ENCODE assay signal across 8 mouse cellular contexts in genomic region chr15:12009712-12010601, GRCm38 (mm10). TPM values are rescaled to one million over a fixed set of nuclear protein-coding genes. Genes with fewer than 3 reads are reported as not detected.
DNase-seq lines count a peak whose midpoint lies in the region; ATAC-seq and TF ChIP-seq lines count a peak whose summit lies in the region.

No protein-coding gene starts in this region.

- WGBS in cerebellum, adult 2 months = 72% methylated on average over 23 of the region's 23 CpGs
- 76% methylated on average over 23 of the region's 23 CpGs for WGBS in hindbrain, embryonic 14.5 days

- TF ChIP-seq CTCF in cerebellum, adult 2 months (IDR thresholded peaks at IDR 0.05; ENCODE audit: borderline replicate concordance, insufficient read depth, low read depth, low read length) = no peak

- no peak for DNase-seq in cerebellum, adult 2 months
- no peak for DNase-seq in cerebellum, adult 11-12 months
- DNase-seq in brain, adult 2 months (ENCODE audit: low read depth, low spot score) = peak; percentile 50
- no peak for DNase-seq in hindbrain, embryonic 14.5 days (ENCODE audit: low spot score)
- DNase-seq in lung, postnatal 10 days = peak; percentile 16
- peak; percentile 87 to 90 for DNase-seq in spleen, postnatal 36 days (ENCODE audit: low spot score in 2 of 2)
- DNase-seq in left cerebral cortex, adult 8-10 months (ENCODE audit: low spot score in 2 of 2) = no peak
- no peak for DNase-seq in gastrocnemius, adult 18-20 months (ENCODE audit: low spot score)

- peak overlapping the region; percentile 25 for H3K4me2 ChIP-seq in hindbrain, embryonic 14.5 days (replicated peaks)

- TF ChIP-seq POLR2A in cerebellum, adult 2 months (IDR thresholded peaks at IDR 0.05; ENCODE audit: borderline replicate concordance, insufficient read depth, low read length) = no peak

- ATAC-seq in hindbrain, embryonic 14.5 days (ENCODE audit: low FRiP score) = no peak

- H3K9me3 ChIP-seq in hindbrain, embryonic 14.5 days (ENCODE audit: control insufficient read depth, low read length) = no peaks in the 10 kb centered on the region

- H3K9ac ChIP-seq in hindbrain, embryonic 14.5 days = no peak overlapping the region

- H3K4me3 ChIP-seq in cerebellum, adult 2 months (replicated peaks; ENCODE audit: insufficient read depth, low read depth, low read length) = peak overlapping the region; percentile 30
- peak overlapping the region; percentile 6; the same call in 1 of the 2 replicates for H3K4me3 ChIP-seq in hindbrain, embryonic 14.5 days (replicated peaks; ENCODE audit: low read length)

- no peak overlapping the region for H3K27ac ChIP-seq in cerebellum, adult 2 months (ENCODE audit: insufficient read depth, low read length)
- H3K27ac ChIP-seq in hindbrain, embryonic 14.5 days = no peak overlapping the region

- H3K36me3 ChIP-seq in hindbrain, embryonic 14.5 days (replicated peaks; ENCODE audit: control insufficient read depth, insufficient read depth) = no peaks in the 10 kb centered on the region

- no peaks in the 10 kb centered on the region for H3K27me3 ChIP-seq in cerebellum, adult 2 months (ENCODE audit: control insufficient read depth, insufficient read depth, low read length)
- H3K27me3 ChIP-seq in hindbrain, embryonic 14.5 days (ENCODE audit: control insufficient read depth, insufficient read depth, low read length) = no peaks in the 10 kb centered on the region

- no peaks in the 10 kb centered on the region for H3K4me1 ChIP-seq in cerebellum, adult 2 months (ENCODE audit: control insufficient read depth, insufficient read depth, low read length)
- H3K4me1 ChIP-seq in hindbrain, embryonic 14.5 days (replicated peaks; ENCODE audit: control insufficient read depth, insufficient read depth, low read length) = no peaks in the 10 kb centered on the region

RNA-seq across cellular contexts. Expression of gene Sub1, which starts 13.2 kb away (rescaled TPM):
- 84.5 and 92.6 TPM in 2 replicates for polyA plus RNA-seq in cerebellum, adult 2 months (2012; rRNA removed)
- polyA plus RNA-seq in hindbrain, embryonic 14.5 days (2014; fragmentation: Nextera tagmentation; extraction: Ambion mirVana) = 534 and 562 TPM in 2 replicates
- 100 to 1,000 TPM; 276 to 318 (median 297) TPM for total RNA-seq in left cerebral cortex, adult 8-10 months (2022)
- 100 to 1,000 TPM in 1 of 2 experiments, 10 to 100 TPM in 1; 85.1 to 119 TPM for total RNA-seq in gastrocnemius, adult 18-20 months (2021)

Comparison
In these comparisons a context has a peak if more than half of its experiments do, and no peak if none do; other contexts are left out.
1. DNase-seq: peak in brain, adult 2 months (single experiment), lung, postnatal 10 days (single experiment) and spleen, postnatal 36 days (2 of 2); none in cerebellum, adult 2 months (0 of 2), cerebellum, adult 11-12 months (single experiment), hindbrain, embryonic 14.5 days (single experiment), left cerebral cortex, adult 8-10 months (0 of 2) and gastrocnemius, adult 18-20 months (single experiment).